Mouse (Mus musculus) small intestine, adult 2 months (tissue): Measurements from ENCODE around the gene Gdnf.

ENCODE experiments used
- CTCF ChIP-seq: fragments of 200-500 bp; IDR thresholded peaks from 2 replicates; pipeline ENCODE4 v1.5.1; 2012; ENCODE audit warnings: low read depth, mild to moderate bottlenecking, control low read depth, inconsistent platforms, low read length, moderate library complexity, mixed read lengths; ENCODE audit not compliant: insufficient replicate concordance, insufficient read length; ENCODE audit errors: extremely low read depth
- POLR2A ChIP-seq: fragments of 200-500 bp; IDR thresholded peaks from 2 replicates; pipeline ENCODE4 v1.6.1; 2012; ENCODE audit warnings: low read depth, mild to moderate bottlenecking, control low read depth, inconsistent platforms, low read length, moderate library complexity

GRCm38 (mm10) chr15:7767166-7767565 is 43.5 kb upstream of the Gdnf start:
- TF ChIP-seq CTCF (no peak), POLR2A (no peak)
